Mouse (Mus musculus) frontal cortex, postnatal 14 days (tissue): ENCODE data around the gene Scrn3.

Experiments used
- DNase-seq, 2 experiments: peaks; one replicate each; pipeline ENCODE4 v3.0.0; 2022; ENCODE audit warnings: low spot score in 2 of 2

The Scrn3 gene

GRCm38 (mm10) chr2:73317426-73317825 is 5.0 kb downstream of the Scrn3 start:
- DNase-seq = no peak

GRCm38 (mm10) chr2:73319218-73319617 is 6.8 kb downstream of the Scrn3 start:
- no peak for DNase-seq

GRCm38 (mm10) chr2:73322991-73323390 is 10.6 kb downstream of the Scrn3 start:
- DNase-seq = no peak

GRCm38 (mm10) chr2:73325871-73326270 is 13.5 kb downstream of the Scrn3 start:
- DNase-seq = no peak

- no peak for DNase-seq
These were observed 23.5 kb downstream of the Scrn3 start for GRCm38 (mm10) chr2:73335949-73336348.

GRCm38 (mm10) chr2:73338415-73338814 is 26.0 kb downstream of the Scrn3 start:
- DNase-seq = no peak

- no peak for DNase-seq
These were observed 31.3 kb downstream of the Scrn3 start for GRCm38 (mm10) chr2:73343701-73344100.

GRCm38 (mm10) chr2:73345204-73345603 is 32.8 kb downstream of the Scrn3 start:
- DNase-seq = no peak

GRCm38 (mm10) chr2:73346345-73347086 is 34.1 kb downstream of the Scrn3 start:
- DNase-seq = peak; percentile 22 to 37

- no peak for DNase-seq
These were observed 34.7 kb downstream of the Scrn3 start for GRCm38 (mm10) chr2:73347136-73347535.

GRCm38 (mm10) chr2:73347766-73348165 is 35.4 kb downstream of the Scrn3 start:
- DNase-seq = no peak

- no peak for DNase-seq
These were observed 35.8 kb downstream of the Scrn3 start for GRCm38 (mm10) chr2:73348221-73348620.

GRCm38 (mm10) chr2:73351496-73351895 is 39.1 kb downstream of the Scrn3 start:
- DNase-seq = no peak

GRCm38 (mm10) chr2:73351927-73352374 is 39.5 kb downstream of the Scrn3 start:
- DNase-seq = no peak

GRCm38 (mm10) chr2:73357004-73357403 is 44.6 kb downstream of the Scrn3 start:
- DNase-seq = no peak

- no peak for DNase-seq
These were observed 47.5 kb downstream of the Scrn3 start for GRCm38 (mm10) chr2:73359941-73360340.

- DNase-seq = no peak
These were observed 48.1 kb downstream of the Scrn3 start for GRCm38 (mm10) chr2:73360536-73360935.

- no peak for DNase-seq
These were observed 51.0 kb downstream of the Scrn3 start for GRCm38 (mm10) chr2:73363448-73363847.

- DNase-seq = no peak
These were observed 59.3 kb downstream of the Scrn3 start for GRCm38 (mm10) chr2:73371530-73372335.

GRCm38 (mm10) chr2:73378326-73378725 is 65.9 kb downstream of the Scrn3 start:
- DNase-seq = no peak

- no peak for DNase-seq
These were observed 67.3 kb downstream of the Scrn3 start for GRCm38 (mm10) chr2:73379656-73380055.

- DNase-seq = no peak
These were observed 68.0 kb downstream of the Scrn3 start for GRCm38 (mm10) chr2:73380298-73380975.
